Mouse (Mus musculus): ENCODE measurements around the gene Gpr146.
"Not testable (repeated sequence)": the region's sequence is repeated elsewhere in the genome, so short reads cannot be mapped to it uniquely, and the experiment has no call there.

Gene Gpr146

GRCm38 (mm10) chr5:139381586-139382513 is 4.4 kb downstream of the Gpr146 start:
- no peak for DNase-seq (ENCODE audit: low read depth, low spot score)

- no peak for DNase-seq (ENCODE audit: low read depth, low spot score)
Observed at GRCm38 (mm10) chr5:139382760-139383159, 5.3 kb downstream of the Gpr146 start.

GRCm38 (mm10) chr5:139383234-139383633 is 5.7 kb downstream of the Gpr146 start:
- DNase-seq (ENCODE audit: low read depth, low spot score): no peak

- no peak for DNase-seq (ENCODE audit: low read depth, low spot score)
Observed at GRCm38 (mm10) chr5:139384531-139384930, 7.0 kb downstream of the Gpr146 start.

GRCm38 (mm10) chr5:139386047-139386446 is 8.6 kb downstream of the Gpr146 start:
- no peak for DNase-seq (ENCODE audit: low read depth, low spot score)

- DNase-seq (ENCODE audit: low read depth, low spot score): no peak
Observed at GRCm38 (mm10) chr5:139387329-139388194, 10.1 kb downstream of the Gpr146 start.

GRCm38 (mm10) chr5:139388195-139388570 is 10.7 kb downstream of the Gpr146 start:
- peak; percentile 54 for DNase-seq (ENCODE audit: low read depth, low spot score)

GRCm38 (mm10) chr5:139388694-139389675 is 11.5 kb downstream of the Gpr146 start:
- no peak for DNase-seq (ENCODE audit: low read depth, low spot score)

- no peak for DNase-seq (ENCODE audit: low read depth, low spot score)
Observed at GRCm38 (mm10) chr5:139389676-139390061, 12.2 kb downstream of the Gpr146 start.

- not testable (repeated sequence) for DNase-seq (ENCODE audit: low read depth, low spot score)
Observed at GRCm38 (mm10) chr5:139390324-139391119, 13.0 kb downstream of the Gpr146 start.

- no peak for DNase-seq (ENCODE audit: low read depth, low spot score)
Observed at GRCm38 (mm10) chr5:139391309-139391990, 14.0 kb downstream of the Gpr146 start.

- no peak for DNase-seq (ENCODE audit: low read depth, low spot score)
Observed at GRCm38 (mm10) chr5:139392219-139393196, 15.0 kb downstream of the Gpr146 start.

GRCm38 (mm10) chr5:139393197-139393588 is 15.7 kb downstream of the Gpr146 start:
- DNase-seq (ENCODE audit: low read depth, low spot score): no peak

- DNase-seq (ENCODE audit: low read depth, low spot score): no peak
Observed at GRCm38 (mm10) chr5:139394399-139394798, 16.9 kb downstream of the Gpr146 start.

- DNase-seq (ENCODE audit: low read depth, low spot score): no peak
Observed at GRCm38 (mm10) chr5:139395528-139395927, 18.0 kb downstream of the Gpr146 start.

- no peak for DNase-seq (ENCODE audit: low read depth, low spot score)
Observed at GRCm38 (mm10) chr5:139397359-139397916, 19.9 kb downstream of the Gpr146 start.

GRCm38 (mm10) chr5:139397959-139398753 is 20.7 kb downstream of the Gpr146 start:
- DNase-seq (ENCODE audit: low read depth, low spot score): peak; percentile 83

Data from forelimb bud, embryonic 11.5 days (tissue).